ENCODE assay signal across 14 mouse cellular contexts in the genomic region with DNA sequence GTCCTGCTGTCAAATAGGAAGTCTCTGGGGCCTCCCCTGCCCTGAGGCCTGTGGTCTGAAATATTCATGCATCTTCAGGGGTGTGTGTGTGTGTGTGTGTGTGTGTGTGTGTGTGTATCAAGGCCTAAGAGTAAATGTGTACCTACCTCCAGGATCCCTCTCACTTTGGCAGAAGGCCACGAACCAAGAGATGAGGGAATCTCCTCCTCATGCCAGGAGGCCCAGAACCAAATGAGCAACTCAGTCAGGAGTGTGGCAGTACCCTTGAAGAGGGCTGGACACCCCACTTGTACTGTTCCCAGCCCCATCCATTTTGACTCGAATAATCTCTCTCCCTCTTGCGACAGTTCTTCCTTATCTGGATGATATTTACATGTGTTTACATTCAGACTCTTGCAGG. TPM values are rescaled to one million over a fixed set of nuclear protein-coding genes. Genes with fewer than 3 reads are reported as not detected.
A peak's percentile ranks its signal among the peaks of the same experiment; 100 is the strongest.
DNase-seq lines count a peak whose midpoint lies in the region; ATAC-seq and TF ChIP-seq lines count a peak whose summit lies in the region.
"Had no signal": no experiment of that assay in that cellular context is flagged by ENCODE, and none has a peak within 500 bp of the region (broad histone marks: within the 10 kb centered on the region; RNA-seq: fewer than 3 reads in every experiment).

No protein-coding gene starts in this region.

- no peaks in the 10 kb centered on the region for H3K9me3 ChIP-seq in kidney, embryonic 15.5 days (replicated peaks)
- H3K9me3 ChIP-seq: forebrain, embryonic 10.5 days; heart, embryonic 15.5 days; midbrain, embryonic 12.5 days had no signal

- DNase-seq in cerebellum, adult 11-12 months = peak; percentile 66
- DNase-seq in cerebellum, adult 8-10 months = no peak
- peak in 1 of 2 experiments; percentile 20 for DNase-seq in heart, adult 2 months
- DNase-seq in heart, postnatal 36 days = no peak
- peak; percentile 62 for DNase-seq in kidney, adult 9 months
- no peak for DNase-seq in thymus, adult 2 months
- DNase-seq in thymus, adult 18-20 months = no peak
- DNase-seq: lung, adult 2 months; thymus, postnatal 36 days had no signal

- WGBS in heart, adult 2 months = 59% methylated on average over 3 of the region's 3 CpGs
- WGBS in kidney, embryonic 15.5 days = 88% methylated on average over 3 of the region's 3 CpGs
- WGBS in thymus, adult 2 months = 39% methylated on average over 3 of the region's 3 CpGs

- intact Hi-C loops in heart, adult 2 months (cut with DNase I) = loop anchor here (5.0 kb wide), 1 partner anchor 40 kb away; a partner anchor contains a TSS
- intact Hi-C loops in heart, postnatal 36 days (cut with DNase I) = no loop called here

- H3K27ac ChIP-seq in heart, adult 2 months = peak overlapping the region; percentile 97
- H3K27ac ChIP-seq in kidney, embryonic 15.5 days = no peak overlapping the region
- H3K27ac ChIP-seq in thymus, adult 2 months (ENCODE audit: control insufficient read depth, insufficient read depth, low read length) = peak overlapping the region; percentile 38; the same call in 1 of the 2 replicates
- H3K27ac ChIP-seq: forebrain, embryonic 10.5 days; heart, embryonic 15.5 days; macrophage had no signal

- TF ChIP-seq CTCF in heart, adult 2 months (IDR thresholded peaks at IDR 0.05) = no peak
- no peak for TF ChIP-seq CTCF in thymus, adult 2 months (IDR thresholded peaks at IDR 0.05; ENCODE audit: borderline replicate concordance, control insufficient read depth, extremely low read depth, insufficient read depth, low read length, poor library complexity)

- ATAC-seq in kidney, embryonic 15.5 days (replicated peaks; ENCODE audit: low FRiP score) = no peak

- no peaks in the 10 kb centered on the region for H3K36me3 ChIP-seq in heart, adult 2 months (ENCODE audit: control insufficient read depth, insufficient read depth, low read length)
- peaks cover 8% of the 10 kb centered on the region; the same call in 1 of the 2 replicates for H3K36me3 ChIP-seq in kidney, embryonic 15.5 days
- H3K36me3 ChIP-seq in thymus, adult 2 months (ENCODE audit: control insufficient read depth, insufficient read depth, low read length) = no peaks in the 10 kb centered on the region

- no peaks in the 10 kb centered on the region for H3K27me3 ChIP-seq in heart, adult 2 months (ENCODE audit: control insufficient read depth, insufficient read depth, low read length)
- H3K27me3 ChIP-seq in kidney, embryonic 15.5 days = peaks cover 6% of the 10 kb centered on the region
- no peaks in the 10 kb centered on the region for H3K27me3 ChIP-seq in thymus, adult 2 months (ENCODE audit: control insufficient read depth, insufficient read depth, low read length)
- H3K27me3 ChIP-seq: heart, embryonic 15.5 days had no signal

- H3K4me3 ChIP-seq in heart, adult 2 months = no peak overlapping the region
- no peak overlapping the region for H3K4me3 ChIP-seq in kidney, embryonic 15.5 days (replicated peaks)
- no peak overlapping the region for H3K4me3 ChIP-seq in thymus, adult 2 months (ENCODE audit: control insufficient read depth, insufficient read depth, low read length)
- H3K4me3 ChIP-seq: heart, embryonic 15.5 days had no signal

- peaks cover 24% of the 10 kb centered on the region for H3K4me1 ChIP-seq in heart, adult 2 months (ENCODE audit: control insufficient read depth, insufficient read depth, low read length)
- H3K4me1 ChIP-seq in kidney, embryonic 15.5 days = peaks cover 33% of the 10 kb centered on the region
- peaks cover 13% of the 10 kb centered on the region for H3K4me1 ChIP-seq in thymus, adult 2 months (replicated peaks; ENCODE audit: control insufficient read depth, insufficient read depth, low read length)

- no peak overlapping the region for H3K4me2 ChIP-seq in kidney, embryonic 15.5 days
- H3K4me2 ChIP-seq: midbrain, embryonic 12.5 days had no signal

- no peak for TF ChIP-seq EP300 in heart, adult 2 months (IDR thresholded peaks at IDR 0.05; ENCODE audit: insufficient read depth, low read depth, low read length)

- H3K9ac ChIP-seq in heart, adult 2 months (ENCODE audit: low read depth, low read length) = no peak overlapping the region
- no peak overlapping the region for H3K9ac ChIP-seq in kidney, embryonic 15.5 days
- H3K9ac ChIP-seq: heart, embryonic 15.5 days; midbrain, embryonic 12.5 days had no signal

- H3K79me2 ChIP-seq in heart, adult 2 months (replicated peaks; ENCODE audit: control insufficient read depth, insufficient read depth, low read length) = no peaks in the 10 kb centered on the region

- no peak for TF ChIP-seq POLR2A in heart, adult 2 months (IDR thresholded peaks at IDR 0.05; ENCODE audit: insufficient read depth, low read depth, low read length)
- TF ChIP-seq POLR2A in thymus, adult 2 months (IDR thresholded peaks at IDR 0.05; ENCODE audit: control insufficient read depth, extremely low read depth, insufficient read depth, low read length, poor library complexity) = no peak

RNA-seq across cellular contexts. Expression of a gene that starts 26.4 kb away (rescaled TPM):
- 100 to 1,000 TPM; 101 to 114 TPM for total RNA-seq in heart, adult 2 months (2021)
- 39.4 and 49.7 TPM in 2 replicates for polyA plus RNA-seq in heart, adult 2 months (2012; rRNA removed)
- total RNA-seq in heart, postnatal 36 days (2021) = 100 to 1,000 TPM in 1 of 2 experiments, 10 to 100 TPM in 1; 74.9 to 130 TPM
- polyA plus RNA-seq in kidney, embryonic 15.5 days (2015; fragmentation: Nextera tagmentation; extraction: Ambion mirVana) = 28.2 and 29.3 TPM in 2 replicates
- polyA plus RNA-seq in thymus, adult 2 months (2012; rRNA removed) = 64.6 and 76.1 TPM in 2 replicates

RNA-seq across cellular contexts. Expression of a gene that starts 30.0 kb away (rescaled TPM):
- total RNA-seq in heart, adult 2 months (2021) = 100 to 1,000 TPM in 1 of 2 experiments, 10 to 100 TPM in 1; 46.7 to 127 TPM
- 76.7 and 100 TPM in 2 replicates for polyA plus RNA-seq in heart, adult 2 months (2012; rRNA removed)
- total RNA-seq in heart, postnatal 36 days (2021) = 100 to 1,000 TPM; 123 to 132 TPM
- polyA plus RNA-seq in kidney, embryonic 15.5 days (2015; fragmentation: Nextera tagmentation; extraction: Ambion mirVana) = 23.9 and 26.5 TPM in 2 replicates
- polyA plus RNA-seq in thymus, adult 2 months (2012; rRNA removed) = 29.3 and 34.6 TPM in 2 replicates

RNA-seq across cellular contexts. Expression of a gene that starts 39.5 kb away (rescaled TPM):
- total RNA-seq in heart, adult 2 months (2021) = 10 to 100 TPM; 30.2 to 36.5 TPM
- polyA plus RNA-seq in heart, adult 2 months (2012; rRNA removed) = 30.2 and 39.1 TPM in 2 replicates
- 10 to 100 TPM; 35.0 to 39.8 TPM for total RNA-seq in heart, postnatal 36 days (2021)
- polyA plus RNA-seq in kidney, embryonic 15.5 days (2015; fragmentation: Nextera tagmentation; extraction: Ambion mirVana) = 159 and 163 TPM in 2 replicates
- 71.7 and 87.9 TPM in 2 replicates for polyA plus RNA-seq in thymus, adult 2 months (2012; rRNA removed)

RNA-seq across cellular contexts. Expression of a gene that starts 39.9 kb away (rescaled TPM):
- total RNA-seq in heart, adult 2 months (2021) = 1,000 to 10,000 TPM; 1,810 to 2,215 TPM
- polyA plus RNA-seq in heart, adult 2 months (2012; rRNA removed) = 2,076 and 2,628 TPM in 2 replicates
- total RNA-seq in heart, postnatal 36 days (2021) = 1,000 to 10,000 TPM; 2,177 to 2,250 TPM
- polyA plus RNA-seq in kidney, embryonic 15.5 days (2015; fragmentation: Nextera tagmentation; extraction: Ambion mirVana) = 216 and 224 TPM in 2 replicates
- 342 and 377 TPM in 2 replicates for polyA plus RNA-seq in thymus, adult 2 months (2012; rRNA removed)

Comparison
In these comparisons a context has a peak if more than half of its experiments do, and no peak if none do; other contexts are left out.
1. DNase-seq: peak in cerebellum, adult 11-12 months (single experiment) and kidney, adult 9 months (single experiment); none in cerebellum, adult 8-10 months (single experiment), heart, postnatal 36 days (0 of 2), thymus, adult 2 months (single experiment) and thymus, adult 18-20 months (0 of 2).